Mouse (Mus musculus): ENCODE results near the gene Homer2. TPM values are rescaled to one million over a fixed set of nuclear protein-coding genes. Genes with fewer than 3 reads are reported as not detected.

Homer2 gene
- polyA plus RNA-seq, 1 experiment from 2014 or later, result 27.0 TPM

GRCm38 (mm10) chr7:81573397-81573796 lies 133.9 kb downstream of the Homer2 start:
- 93% methylated on average over 6 of the region's 6 CpGs for WGBS
- Histone ChIP-seq H3K4me3 (no peak overlapping the region), H3K36me3 (peaks cover 24% of the 10 kb centered on the region), H3K9me3 (no peaks in the 10 kb centered on the region), H3K27ac (no peak overlapping the region), H3K27me3 (no peaks in the 10 kb centered on the region), H3K4me2 (peak overlapping the region; percentile 66; the same call in 1 of the 2 replicates), H3K9ac (no peak overlapping the region), H3K4me1 (replicated peaks) (peaks cover 24% of the 10 kb centered on the region)
- ATAC-seq (ENCODE audit: low FRiP score), result no peak

DNA sequence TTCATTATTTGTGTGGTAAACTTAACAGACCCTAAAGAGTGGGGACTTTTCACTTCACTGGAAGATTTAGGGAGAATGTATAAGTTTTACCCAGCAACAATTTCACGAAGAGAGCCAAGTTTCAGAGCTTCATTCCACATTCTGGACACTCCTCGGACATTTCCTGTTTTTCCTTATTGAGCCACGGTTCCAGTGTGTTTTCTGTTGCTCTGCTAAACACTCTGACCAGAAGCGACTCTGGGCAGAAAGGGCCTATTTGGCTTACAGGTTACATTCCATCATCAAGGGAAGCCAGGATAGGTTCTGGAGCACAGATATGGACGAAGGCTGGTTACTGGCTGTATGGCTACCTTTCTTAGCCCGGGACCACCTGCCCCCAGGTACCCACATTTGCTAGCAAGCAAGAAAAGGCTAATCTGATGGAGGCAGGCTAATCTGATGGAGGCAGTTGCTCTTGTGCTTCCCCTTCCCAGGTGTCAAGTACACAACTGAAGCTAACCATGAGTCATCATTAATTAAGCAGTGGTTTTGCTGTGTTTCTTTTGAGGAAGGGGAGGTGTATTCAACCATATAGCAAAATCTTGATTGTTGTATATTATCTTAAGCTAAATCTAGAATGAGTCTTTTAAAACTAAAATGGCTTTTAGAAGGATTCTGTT lies 134.6 kb downstream of the Homer2 start:
- no peak for ATAC-seq (ENCODE audit: low FRiP score)
- peak overlapping the region; percentile 88 for H3K4me3 ChIP-seq
- H3K27ac ChIP-seq, result no peak overlapping the region
- H3K27me3 ChIP-seq, result no peaks in the 10 kb centered on the region
- peak overlapping the region; percentile 66 for H3K4me2 ChIP-seq
- no peaks in the 10 kb centered on the region for H3K9me3 ChIP-seq
- peaks cover 24% of the 10 kb centered on the region for H3K4me1 ChIP-seq (replicated peaks)
- peak overlapping the region; percentile 94; the same call in 1 of the 2 replicates for H3K9ac ChIP-seq
- H3K36me3 ChIP-seq, result peaks cover 18% of the 10 kb centered on the region
- 81% methylated on average over 6 of the region's 6 CpGs for WGBS

DNA sequence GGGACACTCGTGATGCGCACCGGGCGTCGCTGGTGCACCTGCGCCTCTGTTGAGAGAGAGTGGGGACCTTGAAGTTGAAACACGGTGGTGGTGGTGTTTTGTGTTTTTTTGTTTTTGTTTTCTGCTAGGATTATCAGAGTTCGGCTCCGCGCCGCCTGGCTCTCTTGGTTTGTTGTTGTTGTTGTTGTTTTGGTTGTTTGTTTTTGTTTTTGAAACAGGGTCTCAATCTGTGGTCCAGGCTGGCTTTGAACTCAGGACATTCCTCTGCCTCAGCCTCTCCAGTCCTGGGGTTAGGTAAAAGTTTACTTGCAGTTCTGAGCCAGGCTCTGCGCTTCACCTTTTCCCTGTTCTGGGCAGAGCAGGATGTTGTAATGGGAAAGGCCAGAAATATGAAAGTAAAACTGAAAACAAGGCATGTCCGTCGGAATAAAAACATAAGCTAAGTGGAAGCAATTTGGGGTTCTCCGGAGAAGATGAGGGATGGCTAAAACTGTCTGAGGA lies 135.3 kb downstream of the Homer2 start:
- H3K27ac ChIP-seq, result peak overlapping the region; percentile 97
- 19% methylated on average over 15 of the region's 15 CpGs for WGBS
- H3K9me3 ChIP-seq, result no peaks in the 10 kb centered on the region
- peak overlapping the region; percentile 94 for H3K9ac ChIP-seq
- peaks cover 16% of the 10 kb centered on the region for H3K36me3 ChIP-seq
- no peaks in the 10 kb centered on the region for H3K27me3 ChIP-seq
- peaks cover 24% of the 10 kb centered on the region for H3K4me1 ChIP-seq (replicated peaks)
- peak overlapping the region; percentile 66 for H3K4me2 ChIP-seq
- no peak for ATAC-seq (ENCODE audit: low FRiP score)
- peak overlapping the region; percentile 88 for H3K4me3 ChIP-seq

GRCm38 (mm10) chr7:81571108-81571940 lies 136.0 kb downstream of the Homer2 start, which contains the start of gene Whamm:
Gene Whamm (plus strand): TSS chr7:81571266.
- Histone ChIP-seq H3K4me2 (peak within 1 kb of the TSS; percentile 66), H3K27me3 (no peaks in the 10 kb centered on the region), H3K4me1 (replicated peaks) (peaks cover 24% of the 10 kb centered on the region), H3K9ac (peak within 1 kb of the TSS; percentile 94), H3K27ac (peak within 1 kb of the TSS; percentile 97), H3K9me3 (no peaks in the 10 kb centered on the region), H3K36me3 (peaks cover 15% of the 10 kb centered on the region), H3K4me3 (peak within 1 kb of the TSS; percentile 88)
- WGBS, result under 1% methylated on average over 96 of the region's 96 CpGs
- ATAC-seq (ENCODE audit: low FRiP score), result peak; percentile 100

GRCm38 (mm10) chr7:81570752-81571107 lies 136.6 kb downstream of the Homer2 start:
- under 1% methylated on average over 5 of the region's 5 CpGs for WGBS
- H3K9ac ChIP-seq, result no peak overlapping the region
- no peaks in the 10 kb centered on the region for H3K9me3 ChIP-seq
- ATAC-seq (ENCODE audit: low FRiP score), result no peak
- peak overlapping the region; percentile 66 for H3K4me2 ChIP-seq
- peaks cover 25% of the 10 kb centered on the region for H3K4me1 ChIP-seq (replicated peaks)
- H3K27me3 ChIP-seq, result no peaks in the 10 kb centered on the region
- peak overlapping the region; percentile 88 for H3K4me3 ChIP-seq
- H3K27ac ChIP-seq, result no peak overlapping the region
- peaks cover 9% of the 10 kb centered on the region for H3K36me3 ChIP-seq

- Histone ChIP-seq H3K9ac (no peak overlapping the region), H3K27me3 (no peaks in the 10 kb centered on the region), H3K4me3 (no peak overlapping the region), H3K9me3 (no peaks in the 10 kb centered on the region), H3K4me2 (no peak overlapping the region), H3K4me1 (replicated peaks) (peaks cover 28% of the 10 kb centered on the region), H3K27ac (no peak overlapping the region), H3K36me3 (peaks cover 5% of the 10 kb centered on the region; the same call in 1 of the 2 replicates)
- ATAC-seq (ENCODE audit: low FRiP score), result no peak
- WGBS, result 89% methylated on average over 3 of the region's 3 CpGs
Observed at GRCm38 (mm10) chr7:81570271-81570670, 137.1 kb downstream of the Homer2 start.

DNA sequence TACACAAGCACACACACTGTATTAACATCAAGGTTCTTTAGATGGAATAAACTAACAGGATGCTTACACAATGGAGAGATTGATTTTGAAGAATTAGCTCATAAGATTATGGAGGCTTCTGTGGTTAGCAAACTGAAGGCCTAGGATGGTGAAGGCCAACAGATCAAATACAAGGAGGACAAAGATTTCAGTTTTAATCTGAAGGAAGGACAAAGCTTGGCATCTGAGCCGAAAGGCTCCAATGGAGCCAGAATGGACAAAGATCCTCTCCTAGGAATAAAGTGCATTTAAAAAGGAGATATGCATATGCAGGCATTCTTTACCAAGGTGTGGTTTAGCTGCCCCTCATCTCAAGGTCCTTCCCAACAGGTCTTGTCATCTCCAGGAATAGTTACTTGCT lies 137.5 kb downstream of the Homer2 start:
- H3K9me3 ChIP-seq, result no peaks in the 10 kb centered on the region
- no peak for ATAC-seq (ENCODE audit: low FRiP score)
- H3K4me2 ChIP-seq, result no peak overlapping the region
- no peak overlapping the region for H3K27ac ChIP-seq
- H3K4me3 ChIP-seq, result no peak overlapping the region
- no peak overlapping the region for H3K9ac ChIP-seq
- H3K27me3 ChIP-seq, result no peaks in the 10 kb centered on the region
- H3K36me3 ChIP-seq, result peaks cover under 1% of the 10 kb centered on the region; the same call in 1 of the 2 replicates
- peaks cover 28% of the 10 kb centered on the region for H3K4me1 ChIP-seq (replicated peaks)
- WGBS, result 100% methylated on average over 1 of the region's 1 CpGs

GRCm38 (mm10) chr7:81567396-81567795 lies 139.9 kb downstream of the Homer2 start:
- H3K36me3 ChIP-seq, result no peaks in the 10 kb centered on the region
- H3K9me3 ChIP-seq, result no peaks in the 10 kb centered on the region
- no peak overlapping the region for H3K4me2 ChIP-seq
- H3K9ac ChIP-seq, result no peak overlapping the region
- H3K27me3 ChIP-seq, result no peaks in the 10 kb centered on the region
- H3K4me1 ChIP-seq (replicated peaks), result peaks cover 14% of the 10 kb centered on the region
- 94% methylated on average over 5 of the region's 5 CpGs for WGBS
- no peak for ATAC-seq (ENCODE audit: low FRiP score)
- H3K4me3 ChIP-seq, result no peak overlapping the region
- H3K27ac ChIP-seq, result no peak overlapping the region

DNA sequence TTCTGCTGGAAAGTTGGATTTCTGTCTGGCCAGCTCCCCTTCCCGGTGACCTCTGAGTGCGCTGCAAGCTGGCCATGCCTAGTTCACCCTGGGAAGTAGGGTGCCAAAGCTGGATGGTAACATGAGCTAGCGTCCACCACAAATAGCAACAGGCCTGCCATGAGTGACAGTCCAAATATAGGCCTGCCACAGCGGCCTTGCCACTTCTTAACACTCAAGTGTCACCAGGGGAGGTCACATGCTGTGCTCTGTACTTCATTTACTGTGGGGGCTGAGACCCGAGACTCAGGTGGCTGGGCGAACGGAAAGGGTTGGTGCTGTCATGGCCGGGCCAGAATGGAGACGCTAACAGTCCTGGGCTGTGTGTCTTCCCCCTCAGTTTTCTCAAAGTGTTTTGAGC lies 140.4 kb downstream of the Homer2 start, which contains the start of gene Fsd2:
TSS of gene Fsd2 (minus strand) at position 53 of the 400 bp plus-strand sequence.
- no peaks in the 10 kb centered on the region for H3K9me3 ChIP-seq
- H3K27me3 ChIP-seq, result no peaks in the 10 kb centered on the region
- no peak within 1 kb of the TSS for H3K4me3 ChIP-seq
- peak within 1 kb of the TSS; percentile 29; the same call in 1 of the 2 replicates for H3K9ac ChIP-seq
- no peaks in the 10 kb centered on the region for H3K36me3 ChIP-seq
- ATAC-seq (ENCODE audit: low FRiP score), result no peak
- peaks cover 9% of the 10 kb centered on the region for H3K4me1 ChIP-seq (replicated peaks)
- no peak within 1 kb of the TSS for H3K4me2 ChIP-seq
- 82% methylated on average over 9 of the region's 9 CpGs for WGBS
- H3K27ac ChIP-seq, result peak within 1 kb of the TSS; percentile 62

DNA sequence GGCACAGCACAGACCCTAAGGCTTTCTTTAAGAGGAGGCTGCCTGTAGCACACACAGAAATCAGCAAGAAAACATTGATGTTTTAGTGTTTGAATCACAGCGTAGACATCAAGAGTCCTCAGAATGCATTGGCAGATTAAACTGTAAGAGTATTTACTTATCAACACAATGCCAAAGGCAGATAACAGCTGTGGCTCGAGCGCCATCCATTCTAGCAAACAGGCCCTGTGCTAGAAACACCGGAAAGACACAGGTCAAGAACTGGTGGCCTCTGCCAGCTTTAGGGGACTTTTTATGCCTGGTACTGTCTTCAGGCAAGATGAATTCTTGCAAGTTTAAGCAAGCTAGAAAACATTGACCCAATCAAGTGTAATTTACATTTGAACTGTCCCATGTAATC lies 141.0 kb downstream of the Homer2 start:
- Histone ChIP-seq H3K4me2 (no peak overlapping the region), H3K27me3 (no peaks in the 10 kb centered on the region), H3K4me1 (replicated peaks) (peaks cover 9% of the 10 kb centered on the region; the same call in 1 of the 2 replicates), H3K9me3 (no peaks in the 10 kb centered on the region), H3K9ac (no peak overlapping the region), H3K4me3 (no peak overlapping the region), H3K36me3 (no peaks in the 10 kb centered on the region), H3K27ac (no peak overlapping the region)
- WGBS, result 86% methylated on average over 4 of the region's 4 CpGs
- no peak for ATAC-seq (ENCODE audit: low FRiP score)

DNA sequence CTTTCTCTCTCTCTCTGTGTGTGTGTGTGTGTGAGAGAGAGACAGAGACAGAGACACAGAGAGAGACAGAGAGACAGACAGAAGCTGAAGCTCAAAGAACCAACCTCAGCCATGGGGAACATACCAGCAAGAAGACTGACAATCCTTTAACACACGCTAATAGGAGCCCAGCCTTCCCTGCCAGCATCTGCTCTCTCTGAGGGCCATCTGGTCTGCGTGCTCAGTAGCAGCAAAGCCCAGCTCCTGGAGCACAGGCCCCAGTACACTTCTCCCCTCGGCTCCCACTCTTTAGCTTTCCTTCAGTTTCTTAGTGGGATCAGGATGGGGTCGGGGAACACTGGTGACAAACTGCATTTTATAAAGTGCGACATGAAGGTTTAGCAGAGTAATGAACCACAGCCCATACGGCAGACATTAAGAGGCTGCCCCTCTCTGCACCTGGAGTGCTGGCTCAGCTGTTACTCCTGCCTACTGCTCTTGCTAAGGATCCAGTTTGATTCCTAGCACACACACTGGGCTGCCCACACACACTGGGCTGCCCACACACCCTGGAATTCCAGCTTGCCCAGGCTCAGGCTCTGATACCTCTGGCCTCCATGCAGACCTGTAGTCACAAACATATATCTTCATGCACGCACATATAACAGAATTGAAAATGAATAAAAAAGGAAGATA lies 141.8 kb downstream of the Homer2 start:
- ATAC-seq (ENCODE audit: low FRiP score), result peak; percentile 44; the same call in 1 of the 2 replicates

DNA sequence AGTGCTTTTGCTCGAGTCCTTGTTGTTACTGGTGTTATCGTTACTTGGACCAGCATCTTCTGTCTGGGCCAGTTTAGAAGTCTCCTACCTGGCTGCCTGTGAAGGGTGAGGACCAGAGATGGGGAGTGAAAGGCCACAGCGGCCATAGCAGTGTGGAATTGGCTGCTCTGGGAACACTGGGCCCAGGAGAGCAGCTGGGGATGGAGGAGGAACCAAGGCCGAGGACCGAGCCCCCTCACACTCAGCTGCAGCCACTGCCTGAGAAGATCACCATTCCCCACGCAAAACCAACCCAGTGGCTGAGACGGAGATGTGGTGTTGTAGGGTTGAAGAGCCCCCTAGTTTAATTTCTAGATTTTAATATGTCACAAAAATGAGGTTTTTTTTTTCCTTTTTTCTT lies 142.6 kb downstream of the Homer2 start:
- Histone ChIP-seq H3K27me3 (no peaks in the 10 kb centered on the region), H3K9ac (no peak overlapping the region), H3K4me1 (replicated peaks) (peaks cover 20% of the 10 kb centered on the region), H3K4me2 (no peak overlapping the region), H3K4me3 (no peak overlapping the region), H3K36me3 (no peaks in the 10 kb centered on the region), H3K9me3 (no peaks in the 10 kb centered on the region), H3K27ac (peak overlapping the region; percentile 62; the same call in 1 of the 2 replicates)
- WGBS, result 80% methylated on average over 7 of the region's 7 CpGs
- ATAC-seq (ENCODE audit: low FRiP score), result no peak

More for the DNA sequence above, 141.8 kb downstream of the Homer2 start:
- Histone ChIP-seq H3K27me3 (no peaks in the 10 kb centered on the region), H3K36me3 (no peaks in the 10 kb centered on the region), H3K9ac (peak overlapping the region; percentile 29; the same call in 1 of the 2 replicates), H3K4me1 (replicated peaks) (peaks cover 12% of the 10 kb centered on the region), H3K4me3 (no peak overlapping the region), H3K27ac (peak overlapping the region; percentile 62), H3K4me2 (no peak overlapping the region), H3K9me3 (no peaks in the 10 kb centered on the region)
- WGBS, result 54% methylated on average over 7 of the region's 7 CpGs

Measured in hindbrain, embryonic 13.5 days (tissue).